Mouse (Mus musculus): Measurements from ENCODE around the gene Slc5a11.
A peak's percentile ranks its signal among the peaks of the same experiment; 100 is the strongest.

- TF ChIP-seq EP300 (IDR thresholded peaks at IDR 0.05; ENCODE audit: low read depth) (no peak), CTCF (IDR thresholded peaks at IDR 0.05; ENCODE audit: low read depth) (peak; percentile 21; the same call in 1 of the 2 replicates)
Measured at GRCm38 (mm10) chr7:123295423-123295822, 80.8 kb downstream of the Slc5a11 start.

All from heart, postnatal 0 days (tissue).